Mouse (Mus musculus) stomach, embryonic 14.5 days (tissue): ENCODE measurements around the gene Gsto1. TPM values are rescaled to one million over a fixed set of nuclear protein-coding genes. Genes with fewer than 3 reads are reported as not detected.

Source experiments
- ATAC-seq: fragments of 200-750 bp; cut with Nextera tagmentation; 2 replicates; pipeline ENCODE4 v1.8.0; 2017; ENCODE audit warnings: low read depth, moderate TSS enrichment; ENCODE audit not compliant: insufficient number of reproducible peaks, insufficient read depth, low FRiP score
- H3K27ac ChIP-seq: fragments of 300-500 bp; sonication (generic); 2 replicates; pipeline ENCODE4 v1.5.1; 2014; ENCODE audit warnings: mild to moderate bottlenecking, low read length, moderate library complexity, mixed read lengths
- H3K27me3 ChIP-seq: fragments of 300-500 bp; sonication (generic); 2 replicates; pipeline ENCODE4 v1.6.1; 2014; ENCODE audit warnings: low read length, control low read depth, mixed read lengths; ENCODE audit not compliant: control insufficient read depth, insufficient read depth
- H3K36me3 ChIP-seq: fragments of 300-500 bp; sonication (generic); 2 replicates; pipeline ENCODE4 v1.6.1; 2014; ENCODE audit warnings: mild to moderate bottlenecking, control low read depth, low read length, moderate library complexity, mixed read lengths; ENCODE audit not compliant: control insufficient read depth, insufficient read depth
- H3K4me1 ChIP-seq: fragments of 300-500 bp; sonication (generic); 2 replicates; pipeline ENCODE4 v1.6.1; 2014; ENCODE audit warnings: low read length, control low read depth, mixed read lengths; ENCODE audit not compliant: control insufficient read depth, insufficient read depth
- H3K4me2 ChIP-seq: fragments of 300-500 bp; sonication (generic); replicated peaks from 2 replicates; pipeline ENCODE4 v1.6.1; 2014; ENCODE audit warnings: low read depth, low read length, control low read depth
- H3K4me3 ChIP-seq: fragments of 300-500 bp; sonication (generic); 2 replicates; pipeline ENCODE4 v1.5.1; 2014; ENCODE audit warnings: low read depth, low read length, control low read depth
- H3K9ac ChIP-seq: fragments of 300-500 bp; sonication (generic); replicated peaks from 2 replicates; pipeline ENCODE4 v1.6.1; 2014; ENCODE audit warnings: low read depth, mild to moderate bottlenecking, control low read depth, low read length, moderate library complexity, mixed read lengths
- H3K9me3 ChIP-seq: fragments of 300-500 bp; sonication (generic); 2 replicates; pipeline ENCODE4 v1.6.1; 2016; ENCODE audit warnings: low read depth, low read length, control low read depth; ENCODE audit not compliant: control insufficient read depth
- WGBS: fragments of 180-500 bp; shearing (Covaris S2); extraction: QIAGEN DNeasy Blood & Tissue Kit; methylation state at CpG from one replicate; pipeline ENCODE4 v1.1.7; 2014; 5-methylcytosine and 5-hydroxymethylcytosine counted together
- polyA plus RNA-seq: library from polyadenylated mRNA; unstranded; fragments of >200 nt; fragmentation: Nextera tagmentation; extraction: Ambion mirVana; gene quantifications from 2 replicates; pipeline ENCODE4 v1.2.1, GENCODE M21; 2014

Gsto1 gene
- polyA plus RNA-seq, 1 experiment from 2014 or later, result 482 TPM

- 78% methylated on average over 7 of the region's 7 CpGs for WGBS
- no peak overlapping the region for H3K27ac ChIP-seq
- H3K4me2 ChIP-seq, result no peak overlapping the region
- no peak for ATAC-seq
- no peak overlapping the region for H3K9ac ChIP-seq
- H3K36me3 ChIP-seq, result no peaks in the 10 kb centered on the region
- no peaks in the 10 kb centered on the region for H3K9me3 ChIP-seq
- no peaks in the 10 kb centered on the region for H3K27me3 ChIP-seq
- no peak overlapping the region for H3K4me3 ChIP-seq
- peaks cover 3% of the 10 kb centered on the region; the same call in 1 of the 2 replicates for H3K4me1 ChIP-seq
Observed at GRCm38 (mm10) chr19:47881538-47881937, 26.8 kb downstream of the Gsto1 start.

DNA sequence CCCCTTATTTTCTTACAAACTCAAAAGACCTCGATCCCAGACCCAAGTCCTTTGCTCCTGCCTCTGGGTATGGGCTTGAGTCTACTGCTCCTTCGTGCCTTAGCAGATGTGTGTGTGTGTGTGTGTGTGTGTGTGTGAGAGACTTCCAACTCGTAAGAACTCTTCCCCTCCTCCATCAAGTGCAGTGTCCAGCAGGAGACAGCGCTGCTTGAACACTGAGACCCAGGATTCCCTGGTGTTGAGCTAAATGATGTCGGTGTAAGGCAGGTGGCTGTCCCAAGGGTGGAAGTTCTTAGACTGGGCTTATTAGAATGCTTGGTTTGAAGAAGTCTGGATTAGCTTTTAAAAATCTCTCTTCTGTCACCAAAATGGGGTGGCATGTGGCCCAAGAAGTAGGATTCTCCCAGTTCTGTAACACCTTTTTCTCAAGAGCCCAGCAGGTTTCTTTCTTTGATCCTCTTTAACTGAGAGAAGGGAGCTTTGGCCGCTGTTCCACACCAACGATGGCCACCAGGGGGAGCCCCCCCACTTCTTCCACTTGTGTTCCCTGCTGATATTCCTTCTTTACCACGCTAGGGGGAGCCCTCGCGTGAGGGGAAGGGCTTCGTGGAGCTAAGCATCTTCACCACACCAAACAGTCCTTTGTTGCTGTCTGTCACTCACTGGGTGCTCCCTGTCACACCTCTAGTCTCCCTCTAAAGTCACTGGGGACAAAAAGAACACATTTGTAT lies 27.5 kb downstream of the Gsto1 start:
- Histone ChIP-seq H3K9me3 (no peaks in the 10 kb centered on the region), H3K27me3 (no peaks in the 10 kb centered on the region), H3K4me2 (no peak overlapping the region), H3K9ac (no peak overlapping the region), H3K36me3 (no peaks in the 10 kb centered on the region), H3K4me1 (peaks cover 7% of the 10 kb centered on the region; the same call in 1 of the 2 replicates), H3K27ac (no peak overlapping the region), H3K4me3 (no peak overlapping the region)
- ATAC-seq, result peak; percentile 62; the same call in 1 of the 2 replicates
- WGBS, result 24% methylated on average over 11 of the region's 11 CpGs

- H3K4me3 ChIP-seq, result no peak overlapping the region
- H3K9ac ChIP-seq, result no peak overlapping the region
- no peaks in the 10 kb centered on the region for H3K9me3 ChIP-seq
- no peak overlapping the region for H3K4me2 ChIP-seq
- no peak overlapping the region for H3K27ac ChIP-seq
- H3K27me3 ChIP-seq, result no peaks in the 10 kb centered on the region
- H3K36me3 ChIP-seq, result no peaks in the 10 kb centered on the region
- 44% methylated on average over 9 of the region's 9 CpGs for WGBS
- ATAC-seq, result peak; percentile 6; the same call in 1 of the 2 replicates
- H3K4me1 ChIP-seq, result peaks cover 7% of the 10 kb centered on the region; the same call in 1 of the 2 replicates
Observed at GRCm38 (mm10) chr19:47882882-47883254, 28.1 kb downstream of the Gsto1 start.

DNA sequence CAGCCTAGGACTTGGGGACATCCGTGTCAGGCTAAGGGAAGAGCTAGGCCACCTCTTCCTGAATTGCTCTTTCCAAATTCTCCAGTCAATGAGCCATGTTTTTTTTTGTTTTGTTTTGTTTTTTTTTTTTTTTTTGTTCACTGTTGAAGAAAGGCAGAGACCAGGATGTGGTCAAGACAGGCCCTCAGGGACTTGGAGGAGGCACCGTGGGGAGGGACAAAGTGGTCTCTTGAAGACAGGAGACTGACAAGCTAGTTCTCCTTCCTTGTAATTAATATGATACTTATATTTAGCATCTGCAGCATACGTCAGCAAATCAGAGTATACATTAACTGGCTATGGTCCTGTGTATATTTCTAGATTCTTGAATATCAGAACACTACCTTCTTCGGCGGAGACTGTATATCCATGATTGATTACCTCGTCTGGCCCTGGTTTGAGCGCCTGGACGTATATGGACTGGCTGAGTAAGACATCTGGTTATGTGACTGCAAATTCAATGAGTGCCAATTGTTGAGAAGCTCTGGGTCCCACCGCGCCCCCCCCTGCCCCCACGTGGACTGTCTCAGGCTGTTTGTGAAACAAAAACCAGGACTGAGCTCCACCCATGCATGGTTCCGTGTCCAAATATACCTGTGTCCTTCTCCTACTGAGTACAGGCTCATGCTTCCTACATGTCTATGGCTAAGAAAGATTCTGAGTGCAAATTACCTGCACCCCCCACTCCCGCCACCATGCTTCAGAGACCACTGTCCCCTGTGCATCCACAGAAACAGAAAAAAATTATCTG lies 29.7 kb downstream of the Gsto1 start:
- Histone ChIP-seq H3K4me2 (no peak overlapping the region), H3K9me3 (no peaks in the 10 kb centered on the region), H3K4me3 (no peak overlapping the region), H3K4me1 (peaks cover 7% of the 10 kb centered on the region; the same call in 1 of the 2 replicates), H3K36me3 (no peaks in the 10 kb centered on the region), H3K9ac (no peak overlapping the region), H3K27ac (no peak overlapping the region), H3K27me3 (no peaks in the 10 kb centered on the region)
- ATAC-seq, result peak; percentile 30; the same call in 1 of the 2 replicates
- 61% methylated on average over 13 of the region's 13 CpGs for WGBS

DNA sequence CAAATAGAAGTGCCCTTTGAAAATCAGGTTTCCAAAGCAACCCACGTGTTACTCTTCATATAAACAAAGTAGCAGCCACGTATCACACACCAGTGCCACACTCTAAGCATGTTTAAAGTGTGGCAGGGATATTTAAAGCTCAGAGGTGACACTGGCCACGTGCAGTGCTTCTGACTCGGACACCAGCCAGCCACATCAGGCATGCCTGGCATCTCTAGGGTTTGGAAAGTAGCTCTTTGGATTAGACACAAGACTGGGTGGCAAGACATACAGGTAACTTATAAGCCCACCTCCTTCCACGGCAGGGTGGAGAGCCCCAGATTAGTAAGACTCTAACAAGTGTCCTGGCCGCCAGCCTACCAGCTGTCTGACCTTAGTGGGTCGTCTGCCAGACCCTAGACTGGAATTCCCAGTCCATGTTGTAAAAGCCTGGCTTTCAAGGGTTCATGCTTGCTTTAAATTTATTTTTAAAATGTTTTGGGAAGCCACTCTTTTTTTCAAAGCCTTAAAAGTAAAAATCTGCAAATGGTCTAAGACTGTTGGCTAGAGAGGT lies 30.5 kb downstream of the Gsto1 start:
- H3K4me3 ChIP-seq, result no peak overlapping the region
- H3K4me1 ChIP-seq, result peaks cover 11% of the 10 kb centered on the region; the same call in 1 of the 2 replicates
- no peak overlapping the region for H3K9ac ChIP-seq
- no peak for ATAC-seq
- H3K36me3 ChIP-seq, result no peaks in the 10 kb centered on the region
- H3K4me2 ChIP-seq, result no peak overlapping the region
- no peaks in the 10 kb centered on the region for H3K9me3 ChIP-seq
- no peak overlapping the region for H3K27ac ChIP-seq
- 52% methylated on average over 7 of the region's 7 CpGs for WGBS
- no peaks in the 10 kb centered on the region for H3K27me3 ChIP-seq

GRCm38 (mm10) chr19:47885886-47886285 lies 31.1 kb downstream of the Gsto1 start:
- no peaks in the 10 kb centered on the region for H3K9me3 ChIP-seq
- H3K27me3 ChIP-seq, result no peaks in the 10 kb centered on the region
- H3K4me2 ChIP-seq, result no peak overlapping the region
- 77% methylated on average over 11 of the region's 11 CpGs for WGBS
- H3K4me3 ChIP-seq, result no peak overlapping the region
- no peak for ATAC-seq
- no peak overlapping the region for H3K27ac ChIP-seq
- no peak overlapping the region for H3K9ac ChIP-seq
- H3K4me1 ChIP-seq, result peaks cover 17% of the 10 kb centered on the region; the same call in 1 of the 2 replicates
- no peaks in the 10 kb centered on the region for H3K36me3 ChIP-seq

- Histone ChIP-seq H3K4me2 (no peak overlapping the region), H3K9me3 (no peaks in the 10 kb centered on the region), H3K27ac (no peak overlapping the region), H3K27me3 (no peaks in the 10 kb centered on the region), H3K9ac (no peak overlapping the region), H3K4me1 (peaks cover 24% of the 10 kb centered on the region; the same call in 1 of the 2 replicates), H3K4me3 (no peak overlapping the region), H3K36me3 (no peaks in the 10 kb centered on the region)
- no peak for ATAC-seq
- 43% methylated on average over 7 of the region's 7 CpGs for WGBS
Observed at GRCm38 (mm10) chr19:47886617-47887016, 31.8 kb downstream of the Gsto1 start.

GRCm38 (mm10) chr19:47887417-47887816 lies 32.6 kb downstream of the Gsto1 start:
- H3K4me2 ChIP-seq, result no peak overlapping the region
- WGBS, result 89% methylated on average over 10 of the region's 10 CpGs
- H3K9me3 ChIP-seq, result no peaks in the 10 kb centered on the region
- no peaks in the 10 kb centered on the region for H3K36me3 ChIP-seq
- peaks cover 32% of the 10 kb centered on the region; the same call in 1 of the 2 replicates for H3K4me1 ChIP-seq
- H3K9ac ChIP-seq, result no peak overlapping the region
- no peak for ATAC-seq
- no peaks in the 10 kb centered on the region for H3K27me3 ChIP-seq
- no peak overlapping the region for H3K4me3 ChIP-seq
- H3K27ac ChIP-seq, result no peak overlapping the region
